Mouse (Mus musculus) G1E (cell line): Measurements from ENCODE around the gene Cars. TPM values are rescaled to one million over a fixed set of nuclear protein-coding genes. Genes with fewer than 3 reads are reported as not detected.
"Not testable (repeated sequence)": the region's sequence is repeated elsewhere in the genome, so short reads cannot be mapped to it uniquely, and the experiment has no call there.

Experiments used
- ATAC-seq: 2 replicates; pipeline ENCODE4 v1.8.0; 2016; ENCODE audit warnings: mild to moderate bottlenecking; ENCODE audit not compliant: insufficient number of reproducible peaks, poor library complexity, low FRiP score, severe bottlenecking; ENCODE audit errors: extremely low read depth
- DNase-seq: peaks from one replicate; pipeline ENCODE4 v3.0.0; 2012; ENCODE audit warnings: low spot score
- H3K27me3 ChIP-seq: 2 replicates; pipeline ENCODE4 v1.6.1; 2012; ENCODE audit warnings: mild to moderate bottlenecking, low read length, inconsistent platforms; ENCODE audit not compliant: insufficient read depth
- H3K36me3 ChIP-seq: replicated peaks from 2 replicates; pipeline ENCODE3; 2012; ENCODE audit warnings: mild to moderate bottlenecking, inconsistent platforms
- H3K4me1 ChIP-seq: 2 replicates; pipeline ENCODE4 v1.6.1; 2012; ENCODE audit warnings: low read depth, low read length, inconsistent platforms, mixed read lengths; ENCODE audit not compliant: insufficient read depth
- H3K4me3 ChIP-seq: 2 replicates; pipeline ENCODE4 v1.5.1; 2012; ENCODE audit warnings: low read depth, mild to moderate bottlenecking, inconsistent platforms, low read length, moderate library complexity, mixed read lengths
- H3K9me3 ChIP-seq: replicated peaks from 2 replicates; pipeline ENCODE4 v1.6.1; 2012; ENCODE audit warnings: inconsistent platforms
- CTCF ChIP-seq: IDR thresholded peaks from 2 replicates; pipeline ENCODE4 v1.5.1; 2012; ENCODE audit warnings: low read depth, low read length, inconsistent platforms, mixed read lengths
- GATA1 ChIP-seq: IDR thresholded peaks from 2 replicates; pipeline ENCODE4 v1.6.1; 2012; ENCODE audit warnings: borderline replicate concordance, low read length, inconsistent platforms, mixed read lengths
- GATA2 ChIP-seq: IDR thresholded peaks from 2 replicates; pipeline ENCODE4 v1.6.1; 2012; ENCODE audit warnings: low read depth, low read length, inconsistent platforms, borderline replicate concordance
- POLR2AphosphoS5 ChIP-seq: IDR thresholded peaks from 2 replicates; pipeline ENCODE4 v1.6.1; 2012; ENCODE audit warnings: low read depth, low read length, inconsistent platforms; ENCODE audit not compliant: insufficient replicate concordance
- TAL1 ChIP-seq: conservative IDR thresholded peaks from 2 replicates; pipeline ENCODE4 v1.6.1; 2012; ENCODE audit warnings: low read depth, low read length, inconsistent platforms, mixed read lengths
- polyA plus RNA-seq: library from polyadenylated mRNA; stranded (reverse); fragments of >175 nt; gene quantifications from 2 replicates; pipeline ENCODE4 v1.2.3, GENCODE M21; 2012
- total RNA-seq, 2 experiments: library from RNA; stranded (forward) in 1 of 2; stranded (reverse) in 1 of 2; fragments of 200-1000 nt in 1 of 2; fragments of >200 nt in 1 of 2; fragmentation: Nextera tagmentation in 1 of 2; gene quantifications; 2 replicates each; pipeline ENCODE4 v1.2.3; 2014 to 2017

The Cars gene
- total RNA-seq (2014; fragmentation: Nextera tagmentation), result 58.2 and 74.8 TPM in 2 replicates
- 41.3 and 54.5 TPM in 2 replicates for total RNA-seq (2017)
- polyA plus RNA-seq, result 46.4 and 80.5 TPM in 2 replicates

- Histone ChIP-seq H3K27me3 (no peaks in the 10 kb centered on the region), H3K36me3 (peaks cover 43% of the 10 kb centered on the region), H3K4me1 (peaks cover 54% of the 10 kb centered on the region), H3K9me3 (no peaks in the 10 kb centered on the region), H3K4me3 (peak within 1 kb of the TSS; percentile 100)
- TF ChIP-seq CTCF (no peak), POLR2AphosphoS5 (no peak), GATA1 (no peak), GATA2 (no peak), TAL1 (no peak)
- DNase-seq (no peak), ATAC-seq (peak; percentile 98)
Observed at GRCm38 (mm10) chr7:143599428-143600230, at the start of gene Cars. Gene Cars, minus strand, starts transcription at chr7:143600090.

GRCm38 (mm10) chr7:143649034-143649768, 49.3 kb upstream of the Cars start, which contains the start of gene Tnfrsf22:
Gene Tnfrsf22, minus strand, starts transcription at chr7:143649661.
- DNase-seq, result no peak
- peaks cover 14% of the 10 kb centered on the region for H3K27me3 ChIP-seq
- ATAC-seq, result no peak
- no peaks in the 10 kb centered on the region for H3K9me3 ChIP-seq
- no peak within 1 kb of the TSS for H3K4me3 ChIP-seq
- TF ChIP-seq TAL1 (no peak), POLR2AphosphoS5 (no peak), GATA2 (no peak), CTCF (no peak), GATA1 (no peak)
- H3K4me1 ChIP-seq, result no peaks in the 10 kb centered on the region; the same call in 1 of the 2 replicates
- H3K36me3 ChIP-seq, result no peaks in the 10 kb centered on the region

- not testable (repeated sequence) for DNase-seq, H3K27me3 ChIP-seq, H3K36me3 ChIP-seq, ATAC-seq, H3K4me3 ChIP-seq, H3K9me3 ChIP-seq, H3K4me1 ChIP-seq
Observed at GRCm38 (mm10) chr7:143643949-143644348, 44.1 kb upstream of the Cars start.

- Histone ChIP-seq H3K36me3 (no peaks in the 10 kb centered on the region), H3K27me3 (peaks cover 11% of the 10 kb centered on the region), H3K4me3 (no peak overlapping the region), H3K9me3 (no peaks in the 10 kb centered on the region), H3K4me1 (no peaks in the 10 kb centered on the region)
- no peak for DNase-seq
- TF ChIP-seq GATA1, result no peak
- TF ChIP-seq TAL1, result no peak
- no peak for TF ChIP-seq GATA2
- no peak for TF ChIP-seq CTCF
- no peak for TF ChIP-seq POLR2AphosphoS5
- ATAC-seq, result no peak
Observed at GRCm38 (mm10) chr7:143636674-143637073, 36.8 kb upstream of the Cars start.

- no peak for DNase-seq
- TF ChIP-seq CTCF (no peak), GATA2 (no peak), TAL1 (no peak), POLR2AphosphoS5 (no peak), GATA1 (no peak)
- Histone ChIP-seq H3K4me3 (no peak overlapping the region), H3K4me1 (no peaks in the 10 kb centered on the region), H3K27me3 (peaks cover 11% of the 10 kb centered on the region), H3K9me3 (no peaks in the 10 kb centered on the region), H3K36me3 (no peaks in the 10 kb centered on the region)
- ATAC-seq, result no peak
Observed at GRCm38 (mm10) chr7:143631503-143631902, 31.6 kb upstream of the Cars start.

GRCm38 (mm10) chr7:143629501-143629900, 29.6 kb upstream of the Cars start:
- Histone ChIP-seq H3K4me1 (no peaks in the 10 kb centered on the region), H3K9me3 (no peaks in the 10 kb centered on the region), H3K27me3 (peaks cover 16% of the 10 kb centered on the region), H3K4me3 (no peak overlapping the region), H3K36me3 (no peaks in the 10 kb centered on the region)
- no peak for DNase-seq
- TF ChIP-seq GATA2, result no peak
- no peak for TF ChIP-seq TAL1
- TF ChIP-seq POLR2AphosphoS5, result no peak
- no peak for TF ChIP-seq CTCF
- TF ChIP-seq GATA1, result no peak
- no peak for ATAC-seq
